Mouse (Mus musculus): ENCODE data around the gene Nlrp6. TPM values are rescaled to one million over a fixed set of nuclear protein-coding genes. Genes with fewer than 3 reads are reported as not detected.
"Not testable (repeated sequence)": the region's sequence is repeated elsewhere in the genome, so short reads cannot be mapped to it uniquely, and the experiment has no call there.

The Nlrp6 gene
- polyA plus RNA-seq, 2 experiments: 2.6 to 6.3 TPM

DNA sequence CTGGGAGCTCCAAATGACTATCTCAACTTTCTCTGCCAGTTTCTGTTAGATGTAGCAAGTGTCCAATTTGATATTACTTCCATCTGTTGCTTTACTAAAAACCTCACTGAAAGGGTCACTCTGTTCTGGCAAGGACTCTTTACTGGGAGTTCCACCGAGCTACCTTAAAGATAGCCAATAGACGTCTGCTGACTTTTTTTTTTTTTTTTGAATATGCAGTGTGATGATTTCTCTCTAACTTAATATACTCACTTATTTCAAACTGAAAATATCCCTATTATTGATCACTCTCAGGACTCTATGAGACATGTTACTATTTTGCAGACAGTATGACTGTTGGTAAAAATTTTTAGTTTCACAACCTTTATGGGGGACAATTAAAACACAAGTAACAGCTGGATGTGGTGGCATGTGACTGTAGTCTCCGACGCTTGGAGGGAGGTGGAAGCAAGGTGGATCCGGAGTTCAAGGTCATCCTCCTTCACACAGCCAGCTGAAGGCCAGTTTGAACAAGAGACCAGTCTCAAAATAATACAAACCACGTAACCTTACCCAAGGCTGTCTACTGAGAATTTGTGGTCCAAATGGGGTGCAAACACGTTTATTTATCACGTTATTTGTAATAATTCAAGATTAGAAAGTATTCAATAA is 39.7 kb upstream of the Nlrp6 start:
- no peaks in the 10 kb centered on the region for H3K9me3 ChIP-seq (ENCODE audit: control insufficient read depth, low read length)
- peak overlapping the region; percentile 75 for H3K9ac ChIP-seq (replicated peaks)
- peak overlapping the region; percentile 48 for H3K27ac ChIP-seq
- peaks cover 27 to 29% of the 10 kb centered on the region in 2 experiments for H3K4me1 ChIP-seq (replicated peaks; ENCODE audit: control insufficient read depth in 2 of 2, insufficient read depth in 2 of 2, low read length in 1 of 2)
- no peak for ATAC-seq (ENCODE audit: insufficient read depth)
- H3K4me2 ChIP-seq (ENCODE audit: low read depth): peak overlapping the region; percentile 92
- H3K36me3 ChIP-seq (replicated peaks; ENCODE audit: control insufficient read depth, insufficient read depth, low read depth): peaks cover 13% of the 10 kb centered on the region
- TF ChIP-seq EP300 (IDR thresholded peaks at IDR 0.05; ENCODE audit: low read depth) (no peak), CTCF (IDR thresholded peaks at IDR 0.05; ENCODE audit: low read depth) (no peak)
- H3K4me3 ChIP-seq (ENCODE audit: insufficient read depth in 1 of 2, low read depth in 2 of 2, low read length in 2 of 2): peak overlapping the region; percentile 85 to 93
- 6% methylated on average over 8 of the region's 8 CpGs for WGBS (ENCODE audit: insufficient replicate concordance)
- DNase-seq (ENCODE audit: low read depth in 3 of 3, low spot score in 3 of 3): no peak
- H3K27me3 ChIP-seq (ENCODE audit: control insufficient read depth, insufficient read depth, low read length): no peaks in the 10 kb centered on the region

DNA sequence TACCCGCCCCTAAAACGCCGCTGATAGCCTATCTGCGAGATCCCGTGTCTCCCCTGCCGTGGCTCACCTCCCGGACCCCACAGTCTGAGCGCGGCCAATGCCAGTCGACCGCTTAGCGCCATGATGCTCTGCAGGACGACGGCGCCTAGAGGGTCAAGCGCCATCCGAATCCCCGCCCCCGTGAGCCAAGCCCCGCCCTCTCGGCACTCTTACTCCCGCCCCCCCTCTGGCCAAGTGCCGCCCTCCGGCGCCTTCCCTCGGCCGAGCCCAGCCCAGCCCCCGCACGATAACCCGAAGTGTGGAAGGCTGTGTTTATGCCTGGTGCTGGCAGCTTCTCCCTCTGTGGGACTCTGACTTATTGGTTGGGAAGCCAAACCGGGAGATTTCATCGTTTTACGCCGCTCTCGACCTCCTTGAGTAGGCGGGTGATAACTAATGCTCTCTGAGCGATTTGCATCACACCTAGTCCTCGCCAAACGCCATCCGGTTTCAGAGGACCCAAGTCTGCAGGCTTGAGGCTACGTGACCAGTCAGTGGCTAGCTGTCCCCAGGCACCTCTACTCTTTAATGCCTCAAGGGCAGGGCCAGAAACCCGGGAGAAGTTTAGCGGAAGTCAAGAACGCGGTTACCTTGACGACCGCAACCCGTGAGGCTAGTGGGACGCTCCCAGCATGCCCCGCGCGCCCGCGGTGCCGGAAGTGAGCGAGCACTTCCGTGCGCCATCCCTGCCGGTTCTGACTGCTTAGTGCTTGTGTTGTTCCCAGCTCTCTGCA is 38.8 kb upstream of the Nlrp6 start, which contains the start of the genes Psmd13 and Sirt3:
Psmd13 (plus strand) TSS at position 273 of the 773 bp plus-strand sequence.
Sirt3 (minus strand) TSS at position 614 of the 773 bp plus-strand sequence.
- Histone ChIP-seq H3K4me2 (ENCODE audit: low read depth) (peak within 1 kb of the TSS; percentile 92), H3K9ac (replicated peaks) (peak within 1 kb of the TSS; percentile 92), H3K36me3 (replicated peaks; ENCODE audit: control insufficient read depth, insufficient read depth, low read depth) (peaks cover 15% of the 10 kb centered on the region), H3K4me3 (ENCODE audit: insufficient read depth in 1 of 2, low read depth in 2 of 2, low read length in 2 of 2) (peak within 1 kb of the TSS; percentile 85 to 93), H3K9me3 (ENCODE audit: control insufficient read depth, low read length) (no peaks in the 10 kb centered on the region), H3K27ac (peak within 1 kb of the TSS; percentile 82), H3K27me3 (ENCODE audit: control insufficient read depth, insufficient read depth, low read length) (no peaks in the 10 kb centered on the region), H3K4me1 (replicated peaks; ENCODE audit: control insufficient read depth in 2 of 2, insufficient read depth in 2 of 2, low read length in 1 of 2) (peaks cover 27 to 29% of the 10 kb centered on the region in 2 experiments)
- peak; percentile 90 to 91 (median 91) for DNase-seq (ENCODE audit: low read depth in 3 of 3, low spot score in 3 of 3)
- TF ChIP-seq CTCF (IDR thresholded peaks at IDR 0.05; ENCODE audit: low read depth): no peak
- TF ChIP-seq EP300 (IDR thresholded peaks at IDR 0.05; ENCODE audit: low read depth): no peak
- WGBS (ENCODE audit: insufficient replicate concordance): under 1% methylated on average over 59 of the region's 59 CpGs
- ATAC-seq (ENCODE audit: insufficient read depth): peak; percentile 93

GRCm38 (mm10) chr7:140882469-140882803 is 38.3 kb upstream of the Nlrp6 start:
- DNase-seq (ENCODE audit: low read depth in 3 of 3, low spot score in 3 of 3) (no peak), ATAC-seq (ENCODE audit: insufficient read depth) (peak; percentile 18)
- no peaks in the 10 kb centered on the region for H3K27me3 ChIP-seq (ENCODE audit: control insufficient read depth, insufficient read depth, low read length)
- peak overlapping the region; percentile 85 to 93 for H3K4me3 ChIP-seq (ENCODE audit: insufficient read depth in 1 of 2, low read depth in 2 of 2, low read length in 2 of 2)
- H3K27ac ChIP-seq: peak overlapping the region; percentile 64
- under 1% methylated on average over 12 of the region's 12 CpGs for WGBS (ENCODE audit: insufficient replicate concordance)
- peak overlapping the region; percentile 92 for H3K4me2 ChIP-seq (ENCODE audit: low read depth)
- TF ChIP-seq CTCF (IDR thresholded peaks at IDR 0.05; ENCODE audit: low read depth) (no peak), EP300 (IDR thresholded peaks at IDR 0.05; ENCODE audit: low read depth) (no peak)
- H3K9me3 ChIP-seq (ENCODE audit: control insufficient read depth, low read length): no peaks in the 10 kb centered on the region
- peaks cover 27 to 29% of the 10 kb centered on the region in 2 experiments for H3K4me1 ChIP-seq (replicated peaks; ENCODE audit: control insufficient read depth in 2 of 2, insufficient read depth in 2 of 2, low read length in 1 of 2)
- peak overlapping the region; percentile 92 for H3K9ac ChIP-seq (replicated peaks)
- H3K36me3 ChIP-seq (replicated peaks; ENCODE audit: control insufficient read depth, insufficient read depth, low read depth): peaks cover 21% of the 10 kb centered on the region

DNA sequence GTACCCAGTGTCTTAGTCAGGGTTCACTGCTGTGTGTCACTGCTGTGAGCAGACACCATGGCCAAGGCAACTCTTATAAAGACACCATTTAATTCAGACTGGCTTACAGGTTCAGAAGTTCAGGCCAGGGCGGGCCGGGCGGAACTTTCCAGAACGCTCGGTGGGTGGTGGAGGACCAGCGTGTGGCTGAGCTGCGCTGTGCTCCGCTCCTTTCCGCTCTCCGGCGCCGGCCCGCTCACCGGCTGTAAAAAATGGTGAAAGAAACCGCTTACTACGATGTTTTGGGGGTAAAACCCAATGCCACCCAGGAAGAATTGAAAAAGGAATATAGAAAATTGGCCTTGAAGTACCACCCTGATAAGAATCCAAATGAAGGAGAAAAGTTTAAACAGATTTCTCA is 30.1 kb upstream of the Nlrp6 start:
- not testable (repeated sequence) for H3K27me3 ChIP-seq (ENCODE audit: control insufficient read depth, insufficient read depth, low read length); DNase-seq (ENCODE audit: low read depth in 3 of 3, low spot score in 3 of 3); H3K9ac ChIP-seq (replicated peaks); H3K27ac ChIP-seq; H3K4me3 ChIP-seq (ENCODE audit: insufficient read depth in 1 of 2, low read depth in 2 of 2, low read length in 2 of 2); ATAC-seq (ENCODE audit: insufficient read depth); H3K4me1 ChIP-seq (replicated peaks; ENCODE audit: control insufficient read depth in 2 of 2, insufficient read depth in 2 of 2, low read length in 1 of 2); H3K4me2 ChIP-seq (ENCODE audit: low read depth); H3K9me3 ChIP-seq (ENCODE audit: control insufficient read depth, low read length)
- peaks cover 58% of the 10 kb centered on the region for H3K36me3 ChIP-seq (replicated peaks; ENCODE audit: control insufficient read depth, insufficient read depth, low read depth)
- WGBS (ENCODE audit: insufficient replicate concordance): 95% methylated on average over 16 of the region's 16 CpGs

DNA sequence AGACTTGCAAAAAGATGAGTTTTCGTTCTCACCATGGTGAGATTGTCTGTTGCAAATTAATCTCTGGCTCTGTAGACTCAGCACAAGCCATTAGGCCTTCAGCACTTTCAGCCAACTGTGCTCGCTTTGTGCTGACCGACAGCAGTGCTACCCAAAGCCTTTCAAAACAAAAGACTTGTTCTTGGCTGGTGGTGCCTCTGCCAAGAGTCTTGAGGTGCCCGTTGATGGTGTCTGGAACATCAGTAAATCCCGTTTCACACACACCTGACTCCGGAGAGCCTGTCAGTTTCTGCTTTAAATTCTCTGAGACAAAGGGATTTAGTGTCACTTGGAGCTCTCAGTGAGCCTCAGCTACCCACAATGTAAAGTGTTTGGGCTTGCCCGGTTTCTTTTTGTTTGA is 26.7 kb upstream of the Nlrp6 start:
- 77% methylated on average over 7 of the region's 7 CpGs for WGBS (ENCODE audit: insufficient replicate concordance)
- no peak for TF ChIP-seq EP300 (IDR thresholded peaks at IDR 0.05; ENCODE audit: low read depth)
- no peak for TF ChIP-seq CTCF (IDR thresholded peaks at IDR 0.05; ENCODE audit: low read depth)
- no peak overlapping the region for H3K9ac ChIP-seq (replicated peaks)

More for the DNA sequence above, 26.7 kb upstream of the Nlrp6 start:
- no peak for DNase-seq (ENCODE audit: low read depth in 3 of 3, low spot score in 3 of 3)
- Histone ChIP-seq H3K4me3 (ENCODE audit: insufficient read depth in 1 of 2, low read depth in 2 of 2, low read length in 2 of 2) (no peak overlapping the region), H3K36me3 (replicated peaks; ENCODE audit: control insufficient read depth, insufficient read depth, low read depth) (peaks cover 33% of the 10 kb centered on the region), H3K27ac (no peak overlapping the region), H3K9me3 (ENCODE audit: control insufficient read depth, low read length) (no peaks in the 10 kb centered on the region), H3K4me1 (replicated peaks; ENCODE audit: control insufficient read depth in 2 of 2, insufficient read depth in 2 of 2, low read length in 1 of 2) (no peaks in the 10 kb centered on the region), H3K27me3 (ENCODE audit: control insufficient read depth, insufficient read depth, low read length) (no peaks in the 10 kb centered on the region), H3K4me2 (ENCODE audit: low read depth) (no peak overlapping the region)
- ATAC-seq (ENCODE audit: insufficient read depth): no peak

Measured in liver, embryonic 14.5 days (tissue).